Mouse (Mus musculus): ENCODE data around the gene Odf3l2.

Odf3l2 gene

DNA sequence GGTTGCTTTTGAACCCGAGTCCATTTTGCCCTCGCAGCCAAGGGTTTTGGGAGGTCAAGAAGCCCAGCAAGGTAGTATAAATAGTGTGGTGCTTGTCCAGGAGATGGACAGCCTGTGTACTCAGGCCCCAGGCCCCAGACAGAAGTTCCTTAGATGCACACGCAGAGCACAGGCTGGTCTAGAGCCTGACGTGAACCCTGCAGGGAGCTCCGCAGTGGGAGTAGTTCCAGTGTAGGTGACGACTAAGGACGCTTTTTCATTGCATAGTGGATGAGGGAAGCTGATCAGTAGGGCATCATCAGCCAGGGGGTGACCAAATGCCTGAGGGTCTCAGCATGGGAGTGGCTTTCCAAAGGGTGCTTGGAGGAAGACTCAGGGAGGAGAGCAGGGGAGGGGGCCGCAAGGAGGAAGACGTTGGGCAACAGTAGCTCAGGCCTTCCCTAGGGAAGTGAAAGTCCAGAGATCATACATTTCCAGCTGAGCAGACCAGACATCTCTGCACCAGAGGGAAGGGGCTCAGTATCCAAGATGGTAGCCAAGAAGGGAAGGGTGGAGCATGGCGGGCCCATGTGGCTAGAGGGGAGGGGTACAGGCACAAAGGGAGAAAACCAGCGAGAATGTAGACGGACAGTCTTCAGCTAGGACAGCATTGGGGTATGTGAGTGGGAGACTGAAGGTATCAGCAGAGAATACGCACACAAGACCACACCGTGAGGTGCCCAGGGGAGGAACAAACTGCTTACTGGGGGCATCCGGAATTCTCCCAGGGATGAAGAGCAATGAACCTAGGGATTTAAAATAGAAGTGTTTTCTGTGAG is 24.7 kb upstream of the Odf3l2 start:
- DNase-seq, result no peak

DNA sequence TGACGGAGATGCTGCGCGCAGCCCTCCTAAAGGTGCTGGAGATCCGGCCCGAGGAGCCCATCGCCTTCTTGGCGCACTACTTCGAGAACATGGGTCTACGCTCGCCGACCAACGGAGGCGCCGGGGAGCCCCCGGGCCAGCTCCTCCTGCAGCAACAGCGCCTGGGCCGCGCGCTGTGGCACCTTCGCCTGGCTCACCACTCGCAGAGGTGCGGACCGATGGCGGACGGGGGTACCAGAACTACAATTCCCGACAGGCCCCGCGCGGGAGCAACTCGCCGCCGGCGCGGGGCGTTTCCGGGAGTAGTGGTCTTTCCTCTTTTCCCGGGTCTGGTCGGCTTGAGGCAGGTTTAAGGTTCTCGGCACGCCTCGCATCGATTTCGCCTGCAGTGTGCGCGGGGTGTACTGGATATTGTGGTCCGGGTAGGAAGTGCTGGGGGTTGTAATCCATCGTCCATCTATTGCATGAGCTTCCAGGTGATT is 24.1 kb upstream of the Odf3l2 start:
- peak; percentile 77 to 78 for DNase-seq

DNA sequence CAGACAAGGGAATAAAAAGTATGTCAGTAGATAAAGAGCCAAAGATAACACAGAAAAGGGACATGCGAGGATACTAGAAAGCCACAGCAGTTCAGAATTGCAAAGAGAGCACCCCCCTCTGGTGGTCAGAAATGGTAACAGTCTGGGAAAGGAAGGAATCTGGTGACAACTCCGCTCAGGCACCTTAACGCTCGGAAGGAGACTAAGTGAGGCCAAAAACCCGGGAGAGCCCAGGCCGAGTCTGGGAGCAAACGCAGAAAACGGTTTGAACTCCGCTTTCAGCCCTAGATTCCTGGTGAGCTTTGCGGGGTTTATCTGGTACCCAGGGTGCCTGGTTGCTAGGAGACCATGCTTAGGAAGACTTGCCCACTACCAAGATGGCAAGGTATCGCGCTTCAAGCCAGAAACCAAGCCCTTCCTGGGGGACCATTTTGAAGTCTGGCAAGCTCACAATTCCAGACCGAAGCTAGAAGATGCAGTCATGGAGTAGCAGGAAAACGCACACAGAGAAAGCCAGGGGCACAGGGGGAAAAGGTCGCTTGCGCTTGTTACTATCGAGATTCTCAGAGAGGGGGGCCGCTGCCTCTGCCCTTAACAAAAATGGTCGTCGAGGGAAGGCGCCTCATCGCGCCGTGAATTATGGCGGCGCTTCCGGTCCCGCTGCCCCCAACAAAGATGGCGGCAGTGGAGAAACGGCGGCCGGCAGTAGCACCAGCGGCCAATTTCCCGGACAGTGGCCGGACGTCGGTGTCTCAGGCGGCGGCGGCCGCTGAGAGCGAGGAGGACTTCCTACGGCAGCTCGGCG is 23.4 kb upstream of the Odf3l2 start, which contains the start of gene Tpgs1:
TSS of gene Tpgs1 (plus strand) at position 599 of the 805 bp plus-strand sequence.
- peak; percentile 85 to 97 for DNase-seq

DNA sequence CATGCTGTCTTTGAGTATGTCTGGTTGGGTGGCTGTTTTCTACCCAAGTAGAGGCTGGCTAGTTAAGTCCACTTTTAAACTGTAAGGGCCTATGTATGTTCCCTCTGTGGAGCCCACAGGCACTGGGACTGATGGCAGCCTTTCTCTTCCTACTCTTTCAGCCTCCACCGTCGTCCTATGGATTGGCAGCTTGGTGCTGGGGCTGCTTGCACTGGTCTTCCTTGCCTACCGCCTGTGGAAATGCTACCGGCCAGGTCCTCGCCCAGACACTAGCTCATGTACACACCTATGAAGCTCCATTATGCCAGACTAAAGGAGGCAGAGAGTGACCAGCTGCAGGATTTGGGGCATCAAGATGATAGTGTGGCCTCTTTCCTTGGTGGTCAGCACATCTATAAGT is 22.5 kb upstream of the Odf3l2 start:
- peak in 1 of 2 experiments; percentile 16 for DNase-seq

DNA sequence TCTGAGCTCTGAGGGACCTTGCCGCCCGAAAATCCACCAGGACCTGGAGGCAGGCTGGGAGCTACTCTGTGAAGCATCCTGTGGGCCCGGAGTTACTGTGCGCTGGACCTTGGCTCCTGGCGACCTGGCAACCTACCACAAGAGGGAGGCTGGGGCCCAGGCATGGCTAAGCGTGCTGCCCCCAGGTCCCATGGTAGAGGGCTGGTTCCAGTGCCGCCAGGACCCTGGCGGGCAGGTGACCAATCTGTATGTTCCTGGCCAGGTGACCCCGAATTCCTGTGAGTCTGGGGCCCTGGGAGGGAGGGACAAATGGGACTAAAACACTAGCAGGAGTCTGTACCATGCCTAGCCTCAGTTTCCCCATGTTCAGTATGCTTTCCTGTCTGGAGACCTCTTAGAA is 21.0 kb upstream of the Odf3l2 start:
- DNase-seq, result no peak

DNA sequence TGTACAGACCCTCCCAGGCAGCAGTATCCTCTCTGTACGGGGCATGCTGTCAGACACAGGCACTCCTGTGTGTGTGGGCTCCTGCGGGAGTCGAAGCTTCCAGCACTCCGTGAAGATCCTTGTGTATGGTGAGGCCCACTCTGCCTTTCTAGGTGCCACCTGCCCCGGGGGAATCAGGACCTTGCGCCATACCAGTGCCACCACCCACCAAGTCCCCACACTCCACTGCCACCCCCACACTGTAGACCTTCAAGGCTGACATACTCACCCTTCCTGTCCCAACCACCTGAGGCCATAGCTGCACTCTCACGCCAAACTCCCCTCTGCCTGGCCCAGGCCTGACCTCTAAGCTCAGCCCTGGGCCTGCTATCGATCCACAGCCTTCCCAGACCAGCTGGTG is 19.5 kb upstream of the Odf3l2 start:
- DNase-seq, result no peak

DNA sequence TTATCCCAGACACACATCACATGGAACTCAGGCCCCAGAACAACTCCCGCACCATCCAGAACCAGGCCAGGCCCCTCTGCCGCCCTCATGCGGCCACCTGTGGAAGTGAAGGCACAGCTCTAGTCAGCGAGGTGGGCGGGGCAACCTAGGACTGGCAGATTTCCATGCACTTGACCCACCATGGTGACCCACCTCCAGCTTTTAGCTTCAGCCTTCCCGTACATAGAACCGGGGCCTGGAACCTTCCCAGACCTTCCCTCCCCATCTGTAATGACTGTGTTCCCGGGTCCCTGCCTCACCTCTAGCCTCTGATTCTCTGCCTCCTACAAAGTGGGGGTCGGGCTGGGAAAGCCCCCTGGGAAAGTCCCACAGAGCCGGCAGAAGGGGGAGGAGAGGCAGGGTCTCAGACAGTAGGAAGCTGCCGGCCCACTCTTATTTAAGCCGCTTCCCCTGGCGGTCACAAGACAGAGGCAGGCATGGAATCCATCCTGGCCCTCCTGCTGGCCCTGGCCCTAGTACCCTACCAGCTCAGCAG is 18.7 kb upstream of the Odf3l2 start, which contains the start of gene Madcam1:
TSS of gene Madcam1 (plus strand) at position 429 of the 535 bp plus-strand sequence.
- DNase-seq, result peak; percentile 72 to 77

DNA sequence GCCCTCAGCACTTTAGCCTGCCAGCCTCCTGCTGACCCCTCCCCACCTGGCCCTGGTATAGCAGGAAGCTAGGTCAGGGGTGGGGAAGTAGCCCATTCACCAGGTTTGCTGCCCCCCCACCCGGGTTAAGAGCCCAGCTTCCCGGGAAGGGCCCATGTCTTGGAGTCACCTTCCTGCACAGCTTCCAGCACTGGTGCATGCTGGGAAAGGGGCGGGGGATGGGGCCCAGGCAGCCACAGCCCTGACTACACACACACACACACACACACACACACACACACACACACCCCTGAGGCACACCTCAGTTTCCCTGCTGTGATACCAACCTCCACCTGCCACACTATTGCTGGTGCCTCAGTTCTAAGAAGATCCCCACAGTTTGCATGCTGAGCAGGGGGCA is 16.3 kb upstream of the Odf3l2 start:
- no peak for DNase-seq

DNA sequence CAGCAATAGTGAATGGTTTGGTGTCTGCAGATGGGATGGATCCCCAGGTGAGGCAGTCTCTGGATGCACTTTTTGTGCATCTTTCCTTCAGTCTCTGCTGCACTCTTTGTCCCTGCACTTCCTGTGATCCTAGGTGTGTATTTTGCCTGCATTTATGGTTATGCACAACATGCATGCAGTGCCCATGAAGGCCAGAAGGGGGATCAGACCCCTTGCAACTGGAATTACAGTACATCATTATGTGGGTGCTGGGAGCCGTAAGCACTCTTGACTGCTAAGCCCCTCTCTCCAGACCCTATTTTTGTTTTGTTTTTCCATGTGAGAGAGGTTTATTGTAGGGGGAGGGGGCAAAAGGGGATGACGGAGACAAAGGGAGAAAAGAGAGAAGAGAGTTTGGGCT is 14.8 kb upstream of the Odf3l2 start:
- no peak for DNase-seq

DNA sequence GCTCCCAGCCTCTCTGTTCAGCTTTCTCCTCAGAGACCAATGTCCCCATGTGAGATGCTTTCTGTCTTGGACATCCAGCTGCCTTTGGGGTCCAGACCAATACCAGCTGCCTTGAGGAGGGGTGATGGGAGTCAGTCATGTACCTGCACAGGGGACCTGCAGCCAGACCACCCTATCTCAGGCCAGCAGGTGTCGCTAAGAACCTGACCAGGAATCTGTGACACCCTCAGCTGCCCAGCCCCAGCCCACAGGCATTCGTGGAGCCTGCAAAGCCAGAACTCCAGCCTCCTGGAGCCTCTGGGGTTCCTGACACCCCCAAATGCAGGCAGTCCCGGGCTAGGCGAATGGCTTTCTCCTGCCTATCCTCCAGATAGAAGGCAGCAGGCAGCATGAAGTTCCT is 13.3 kb upstream of the Odf3l2 start:
- no peak for DNase-seq

DNA sequence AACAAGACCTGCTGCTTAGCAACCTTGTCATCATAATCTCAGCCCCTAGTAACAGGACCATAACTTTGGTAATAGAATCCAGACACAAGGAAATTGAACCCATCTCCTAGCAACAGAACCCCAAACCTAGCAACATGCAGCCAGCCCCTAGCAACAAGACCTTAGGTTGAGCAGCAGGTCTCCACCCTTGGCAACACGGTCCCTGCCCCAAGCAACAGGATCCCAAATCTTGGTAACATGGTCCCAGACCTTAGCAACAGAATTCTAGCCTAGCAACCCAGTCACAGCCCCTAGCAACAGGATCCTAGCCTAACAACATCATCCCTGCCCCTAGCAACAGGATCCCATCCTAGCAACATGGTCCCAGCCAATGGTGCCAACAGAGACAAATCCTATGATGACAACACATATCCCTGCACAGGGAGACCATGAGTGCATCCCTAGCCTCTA is 9.4 kb upstream of the Odf3l2 start:
- DNase-seq, result no peak

DNA sequence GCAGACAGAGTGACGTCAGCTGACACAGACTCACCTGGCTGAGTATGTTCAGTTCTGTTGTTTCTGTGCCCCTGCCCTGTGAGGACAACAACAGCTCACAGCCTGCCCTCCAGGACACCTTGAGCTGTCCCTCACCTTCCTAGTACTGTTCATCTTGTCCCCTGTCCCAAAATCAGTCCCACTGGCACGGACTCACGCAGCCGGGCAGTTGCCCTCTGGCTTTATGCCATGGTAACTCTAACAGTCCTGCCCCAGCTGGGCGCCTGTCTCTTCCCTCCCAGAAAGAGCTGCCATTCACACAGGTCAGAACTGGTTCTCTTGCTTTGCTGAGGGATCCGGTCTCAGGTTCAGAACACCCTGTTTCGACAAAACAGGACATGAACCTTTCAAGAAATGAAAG is 7.3 kb upstream of the Odf3l2 start:
- DNase-seq, result no peak

DNA sequence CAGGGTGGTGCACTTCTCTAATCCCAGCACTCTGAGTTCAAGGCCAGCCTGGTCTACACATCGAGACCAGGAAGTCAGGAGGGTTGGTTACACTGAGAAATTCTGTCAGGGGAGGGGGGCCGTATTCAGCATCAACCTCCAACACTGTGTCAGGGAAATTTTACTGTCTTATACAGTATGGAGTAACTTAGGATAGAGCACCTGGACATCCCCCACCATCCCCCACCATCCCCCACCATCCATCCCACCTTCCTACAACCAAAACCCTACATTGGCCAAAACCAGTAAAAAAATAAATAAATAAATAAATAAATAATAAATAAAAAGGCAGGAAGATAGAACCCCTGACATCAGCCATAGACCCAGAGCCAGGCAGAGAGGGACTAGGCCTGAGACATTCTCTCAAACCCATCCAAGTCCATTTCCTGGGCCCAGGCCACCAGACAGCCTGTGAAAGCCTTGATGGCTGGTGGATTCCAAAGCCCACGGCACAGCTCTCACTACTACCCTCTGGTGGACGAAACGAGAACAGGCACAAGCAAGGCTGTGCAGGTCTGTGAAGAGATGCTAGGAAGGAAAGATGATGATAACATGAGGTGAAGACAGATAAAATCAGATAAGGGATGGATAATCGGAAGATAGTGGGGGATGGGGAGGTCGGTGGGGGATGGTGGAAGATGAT is 3.7 kb upstream of the Odf3l2 start:
- DNase-seq, result peak; percentile 83 to 89

DNA sequence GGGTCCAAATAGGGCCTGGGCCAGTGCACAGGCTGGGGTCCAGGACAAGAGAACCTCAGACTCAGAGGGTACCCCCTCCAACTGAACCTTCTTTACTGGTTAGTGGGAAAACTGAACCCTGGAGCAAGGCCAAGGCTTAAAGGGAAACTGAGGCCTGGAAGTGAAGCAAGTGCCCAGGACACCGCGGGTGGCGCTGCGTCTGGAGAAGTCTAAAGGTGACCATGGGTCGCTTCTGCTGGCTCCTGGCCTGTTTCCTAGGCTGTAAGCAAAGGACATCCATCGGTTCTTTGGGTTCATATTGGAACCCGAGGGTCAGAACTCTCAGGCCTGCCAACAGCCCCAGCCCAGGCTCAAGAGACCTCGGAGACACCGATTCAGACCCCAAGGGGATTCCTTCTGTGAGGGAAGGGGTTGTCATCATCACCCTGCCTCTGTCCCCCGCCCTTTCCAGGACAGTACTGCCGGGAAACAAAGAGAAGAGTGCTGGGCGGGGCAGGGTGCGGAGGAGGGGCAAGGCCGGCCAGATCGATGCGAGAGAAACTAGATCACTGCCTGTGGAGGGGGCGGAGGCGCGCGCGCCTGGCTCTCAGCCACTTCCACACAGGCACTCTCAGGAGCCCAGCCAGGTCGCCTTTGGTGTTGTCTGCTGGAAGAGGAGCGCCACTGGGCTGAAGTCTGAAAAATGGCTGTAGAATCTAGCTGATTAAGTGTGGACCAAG is 6.9 kb downstream of the Odf3l2 start:
- DNase-seq, result peak; percentile 51 to 64

DNA sequence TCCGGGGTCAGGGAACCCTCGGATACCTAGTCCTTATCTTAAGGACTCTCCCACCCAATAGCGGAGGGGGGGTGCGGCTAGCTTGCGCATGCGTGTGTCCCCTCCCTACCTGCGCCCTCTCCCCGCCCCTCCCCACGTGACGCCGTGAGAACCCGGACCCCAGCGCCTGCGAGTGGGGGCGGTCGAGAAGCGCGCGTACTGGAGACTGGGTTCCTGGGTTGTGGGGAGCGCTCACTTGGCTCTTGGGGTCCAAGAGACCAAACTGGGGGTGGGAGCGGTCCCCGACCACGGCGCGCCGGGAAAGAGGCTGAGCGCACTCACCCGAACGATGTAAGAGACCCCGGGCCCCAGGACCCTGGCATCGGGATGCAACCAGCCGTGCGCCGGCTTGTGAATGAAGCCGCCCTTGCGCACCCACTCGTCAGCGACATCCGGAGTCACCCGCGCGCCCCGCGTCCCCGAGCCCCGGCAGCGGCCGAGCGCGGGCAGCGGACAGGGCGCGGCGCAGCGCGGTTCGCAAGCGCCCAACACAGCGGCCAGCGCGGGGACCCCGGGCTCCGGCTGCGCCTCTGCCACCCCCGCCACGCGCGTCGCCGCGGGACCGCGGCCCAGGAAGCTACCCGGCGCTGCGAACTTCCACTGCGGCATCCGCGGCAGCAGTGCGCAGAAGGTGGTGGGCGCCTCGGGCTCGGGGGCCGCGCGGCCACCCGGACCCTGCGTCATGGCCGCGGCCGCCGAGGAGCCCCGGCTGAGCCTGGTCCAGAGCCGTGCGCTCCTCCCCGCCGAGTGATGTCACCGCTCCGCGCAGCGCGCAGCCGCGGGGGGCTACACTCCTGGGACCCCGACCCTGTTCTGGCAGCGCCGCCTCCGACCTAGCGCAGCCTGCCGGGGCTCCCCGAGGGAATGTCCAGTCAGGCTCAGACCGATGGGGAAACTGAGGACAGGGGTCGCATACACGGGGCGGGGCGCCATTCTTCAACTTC is 8.1 kb downstream of the Odf3l2 start, which contains the start of gene Shc2:
TSS of gene Shc2 (minus strand) at position 791 of the 983 bp plus-strand sequence.
- DNase-seq, result peak; percentile 77 to 88

DNA sequence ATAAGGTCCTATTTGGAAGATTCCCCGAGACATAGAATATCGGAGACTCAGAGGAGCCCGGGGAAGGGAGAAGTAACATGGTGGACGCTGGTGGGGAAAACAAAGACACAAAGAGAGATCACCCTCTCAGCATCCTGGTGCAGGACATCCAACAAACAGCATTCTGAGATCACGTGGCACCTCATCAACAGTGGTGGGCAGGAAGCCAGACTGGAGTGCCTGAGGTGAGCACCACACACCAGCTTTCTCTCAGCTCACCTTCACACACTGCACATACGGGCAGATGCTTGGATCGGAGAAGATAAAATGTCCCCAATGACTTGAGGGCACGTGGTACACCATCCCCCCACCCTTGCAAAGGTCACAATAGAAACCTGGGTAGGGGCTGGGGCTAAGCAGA is 9.3 kb downstream of the Odf3l2 start:
- DNase-seq, result peak in 1 of 2 experiments; percentile 42

DNA sequence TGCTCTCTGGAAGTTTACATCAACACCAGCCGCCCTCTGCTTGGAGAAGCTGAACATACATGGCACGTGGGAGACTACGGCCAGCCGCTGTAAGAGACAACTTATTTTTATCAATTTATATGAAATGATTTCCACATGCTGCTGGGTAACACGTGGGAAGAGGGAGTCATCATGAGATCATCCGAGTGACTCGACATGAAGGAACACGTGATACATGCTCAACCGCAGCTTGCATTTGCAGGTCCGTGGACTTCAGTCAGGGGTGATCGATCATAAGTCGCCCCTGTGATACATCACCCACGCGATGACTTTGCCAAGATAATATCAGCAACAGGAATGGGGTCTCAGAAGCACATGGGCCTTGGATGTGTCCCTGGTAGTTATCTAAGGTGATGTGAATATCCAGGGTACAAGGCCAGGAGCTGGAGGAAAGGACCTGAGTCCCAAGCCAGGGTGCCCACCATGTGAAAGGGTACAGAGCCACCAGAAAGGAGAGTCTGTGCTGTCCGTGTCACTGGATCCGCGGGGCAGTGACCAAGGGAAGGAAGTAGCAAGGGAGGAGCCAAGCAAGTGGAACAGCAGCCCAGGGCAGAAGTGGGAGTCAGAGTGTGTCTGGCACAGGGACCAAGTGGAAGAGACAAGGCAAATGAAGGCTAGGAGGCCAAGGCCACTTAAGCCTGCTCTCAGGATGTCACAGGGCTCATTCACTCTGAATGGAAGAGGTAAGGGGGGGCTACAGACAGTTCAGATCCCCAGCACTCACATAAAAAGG is 12.3 kb downstream of the Odf3l2 start:
- DNase-seq, result no peak

DNA sequence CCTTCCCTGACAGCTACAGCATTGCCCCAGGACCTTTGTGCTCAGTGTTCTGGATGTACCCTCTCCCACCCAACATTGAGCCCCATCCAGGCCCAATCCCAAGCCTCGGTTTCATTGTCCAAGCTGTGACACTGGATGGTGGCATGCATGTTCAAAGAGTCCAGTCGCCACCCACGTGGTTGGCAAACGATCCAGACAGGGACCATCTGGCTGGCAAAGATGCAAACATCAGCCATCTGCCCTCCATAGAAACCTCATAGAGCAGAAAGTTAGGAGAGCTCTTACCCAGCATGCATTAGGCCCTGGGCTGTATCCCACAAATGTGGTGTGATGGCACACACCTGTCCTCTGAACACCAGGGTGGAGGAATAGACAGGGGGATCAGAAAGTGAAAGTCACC is 14.1 kb downstream of the Odf3l2 start:
- DNase-seq, result no peak

DNA sequence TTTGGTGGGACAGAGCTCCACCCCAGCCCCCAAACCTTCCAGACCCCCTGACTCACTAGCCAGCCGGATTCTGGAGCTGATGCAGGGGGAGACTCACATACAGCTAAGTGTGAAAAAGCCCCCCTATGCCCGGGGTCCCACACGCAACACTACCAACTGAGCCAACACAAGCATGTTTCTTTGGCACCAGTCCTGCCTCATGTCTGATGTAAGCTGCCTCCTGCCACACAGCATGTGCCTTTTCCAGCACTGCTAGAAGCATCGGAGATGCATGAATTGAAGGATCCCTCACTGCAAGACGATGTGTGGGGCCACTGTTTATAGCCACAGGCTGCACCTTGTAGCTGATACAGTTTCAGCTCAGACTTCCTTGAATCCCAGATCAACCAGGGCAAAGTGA is 17.2 kb downstream of the Odf3l2 start:
- DNase-seq, result no peak

DNA sequence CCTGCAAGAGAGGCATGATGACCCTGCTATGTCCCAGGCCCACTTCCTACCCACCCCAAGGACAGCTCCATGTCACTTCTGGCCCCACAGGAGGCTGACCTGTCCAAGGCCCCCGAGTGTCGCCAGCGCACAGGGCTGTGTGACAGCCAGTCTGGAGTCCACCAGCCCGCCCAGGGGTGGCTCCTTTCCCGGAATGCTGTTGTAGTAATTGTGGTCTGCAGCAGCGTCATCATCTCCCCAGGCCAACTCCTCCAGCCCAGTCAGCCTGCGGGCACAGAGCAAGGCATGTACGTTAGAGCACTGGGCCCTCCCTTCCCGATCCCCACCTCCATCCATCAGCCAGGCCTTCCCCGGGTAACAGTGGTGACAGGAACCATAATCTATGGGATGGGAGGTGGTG is 19.4 kb downstream of the Odf3l2 start:
- no peak for DNase-seq
